Mouse (Mus musculus): ENCODE measurements around the gene Stbd1.

Stbd1 gene

GRCm38 (mm10) chr5:92635891-92636290 lies 33.0 kb downstream of the Stbd1 start:
- no peak for DNase-seq (ENCODE audit: low read depth, low spot score)

DNA sequence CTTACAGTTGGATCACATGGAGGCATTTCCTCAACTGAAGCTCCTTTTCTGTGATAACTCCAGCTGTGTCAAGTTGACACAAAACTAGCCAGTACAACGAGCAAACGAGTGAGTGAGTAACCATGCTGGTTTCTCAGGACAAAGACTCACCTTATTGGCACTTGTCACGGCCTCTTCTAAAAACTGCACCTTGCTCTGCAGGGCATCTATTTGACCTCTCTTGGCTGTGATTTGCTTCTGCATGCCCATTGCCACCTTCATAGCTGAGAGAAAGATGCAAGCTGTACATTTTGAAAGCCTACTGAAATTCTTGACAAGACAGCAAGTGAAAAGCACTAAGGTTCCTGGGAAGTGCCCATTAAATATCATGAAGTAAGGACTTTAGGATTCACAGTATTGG lies 38.0 kb downstream of the Stbd1 start:
- no peak for DNase-seq (ENCODE audit: low read depth, low spot score)
